Mouse (Mus musculus) C2C12 (cell line): ENCODE measurements around the gene Triap1. TPM values are rescaled to one million over a fixed set of nuclear protein-coding genes. Genes with fewer than 3 reads are reported as not detected.
"Not testable (repeated sequence)": the region's sequence is repeated elsewhere in the genome, so short reads cannot be mapped to it uniquely, and the experiment has no call there.

Source experiments
- H3K27me3 ChIP-seq: one replicate; pipeline ENCODE4 v1.6.1; 2011; ENCODE audit not compliant: control insufficient read depth, insufficient read depth, insufficient read length
- H3K36me3 ChIP-seq: one replicate; pipeline ENCODE4 v1.6.1; 2011; ENCODE audit not compliant: control insufficient read depth, insufficient read depth
- H3K4me3 ChIP-seq: one replicate; pipeline ENCODE4 v1.5.1; 2011; ENCODE audit warnings: mild to moderate bottlenecking, control low read depth; ENCODE audit not compliant: poor library complexity, insufficient read depth, severe bottlenecking
- H3K79me2 ChIP-seq: one replicate; pipeline ENCODE4 v1.6.1; 2011; ENCODE audit not compliant: control insufficient read depth, insufficient read depth
- H3K79me3 ChIP-seq: one replicate; pipeline ENCODE4 v1.6.1; 2011; ENCODE audit warnings: low read depth, control low read depth
- H3ac ChIP-seq: one replicate; pipeline ENCODE3; 2011; ENCODE audit warnings: low read depth; ENCODE audit not compliant: control insufficient read depth, insufficient read length
- CEBPB ChIP-seq: IDR thresholded peaks from one replicate; pipeline ENCODE4 v1.6.1; 2011; ENCODE audit warnings: low read depth, mild to moderate bottlenecking, control low read depth, moderate library complexity
- CTCF ChIP-seq: IDR thresholded peaks from one replicate; pipeline ENCODE4 v1.5.1; 2011; ENCODE audit not compliant: control insufficient read depth, insufficient read depth, insufficient read length
- FOSL1 ChIP-seq: IDR thresholded peaks from one replicate; pipeline ENCODE4 v1.8.0; 2011; ENCODE audit warnings: mild to moderate bottlenecking, low read length; ENCODE audit not compliant: poor library complexity, insufficient read depth, severe bottlenecking
- MAX ChIP-seq: IDR thresholded peaks from one replicate; pipeline ENCODE4 v1.6.1; 2011; ENCODE audit warnings: mild to moderate bottlenecking, control low read depth
- MYOD1 ChIP-seq: IDR thresholded peaks from one replicate; pipeline ENCODE4 v1.6.1; 2011; ENCODE audit warnings: low read depth; ENCODE audit not compliant: control insufficient read depth, insufficient read length
- MYOG ChIP-seq: IDR thresholded peaks from one replicate; pipeline ENCODE4 v1.6.1; 2011; ENCODE audit not compliant: control insufficient read depth, insufficient read length; ENCODE audit errors: extremely low read depth
- USF1 ChIP-seq: IDR thresholded peaks from one replicate; pipeline ENCODE4 v1.6.1; 2011; ENCODE audit warnings: low read depth, mild to moderate bottlenecking, control low read depth, moderate library complexity
- polyA plus RNA-seq: library from polyadenylated mRNA; unstranded; fragments of >200 nt; fragmentation: generic; extraction: Trizol; gene quantifications from one replicate; pipeline ENCODE4 v1.2.1, GENCODE M21; 2012; ENCODE audit warnings: missing spikeins

Triap1 gene
- polyA plus RNA-seq, 1 experiment = 36.8 TPM

- peaks cover 21% of the 10 kb centered on the region for H3K79me3 ChIP-seq
- H3K79me2 ChIP-seq = peaks cover 31% of the 10 kb centered on the region
- H3K4me3 ChIP-seq = peak overlapping the region; percentile 34
- H3K36me3 ChIP-seq = peaks cover 29% of the 10 kb centered on the region
- TF ChIP-seq MYOD1 (no peak), MAX (no peak), CTCF (no peak), FOSL1 (no peak), USF1 (no peak), CEBPB (no peak)
- H3K27me3 ChIP-seq = no peaks in the 10 kb centered on the region
- peak overlapping the region; percentile 56 for H3ac ChIP-seq
Measured at GRCm38 (mm10) chr5:115301615-115302014, 39.4 kb upstream of the Triap1 start.

- H3K27me3 ChIP-seq, H3ac ChIP-seq, H3K4me3 ChIP-seq: not testable (repeated sequence)
- peaks cover 31% of the 10 kb centered on the region for H3K79me2 ChIP-seq
- peaks cover 21% of the 10 kb centered on the region for H3K79me3 ChIP-seq
- peaks cover 24% of the 10 kb centered on the region for H3K36me3 ChIP-seq
Measured at GRCm38 (mm10) chr5:115302190-115302589, 38.8 kb upstream of the Triap1 start.

GRCm38 (mm10) chr5:115312354-115312753 lies 28.7 kb upstream of the Triap1 start:
- Histone ChIP-seq H3K27me3 (peaks cover 6% of the 10 kb centered on the region), H3K79me2 (no peaks in the 10 kb centered on the region), H3ac (no peak overlapping the region), H3K36me3 (no peaks in the 10 kb centered on the region), H3K4me3 (no peak overlapping the region), H3K79me3 (no peaks in the 10 kb centered on the region)
- TF ChIP-seq CTCF (no peak), MYOG (no peak), MAX (no peak), MYOD1 (no peak)

GRCm38 (mm10) chr5:115312816-115313667 lies 28.0 kb upstream of the Triap1 start:
- Histone ChIP-seq H3ac (no peak overlapping the region), H3K4me3 (no peak overlapping the region), H3K36me3 (no peaks in the 10 kb centered on the region), H3K79me2 (no peaks in the 10 kb centered on the region), H3K79me3 (no peaks in the 10 kb centered on the region), H3K27me3 (peaks cover 6% of the 10 kb centered on the region)
- no peak for TF ChIP-seq USF1
- no peak for TF ChIP-seq FOSL1
- no peak for TF ChIP-seq MYOD1
- no peak for TF ChIP-seq MYOG
- TF ChIP-seq CEBPB = no peak
- no peak for TF ChIP-seq MAX

GRCm38 (mm10) chr5:115313668-115313943 lies 27.4 kb upstream of the Triap1 start:
- Histone ChIP-seq H3K79me2 (no peaks in the 10 kb centered on the region), H3K27me3 (peaks cover 3% of the 10 kb centered on the region), H3K36me3 (no peaks in the 10 kb centered on the region), H3K4me3 (no peak overlapping the region), H3K79me3 (no peaks in the 10 kb centered on the region), H3ac (no peak overlapping the region)
- TF ChIP-seq CTCF = no peak
- no peak for TF ChIP-seq MAX
- no peak for TF ChIP-seq MYOG
- TF ChIP-seq CEBPB = no peak

GRCm38 (mm10) chr5:115316968-115317644 lies 23.9 kb upstream of the Triap1 start:
- no peak for TF ChIP-seq CEBPB
- TF ChIP-seq MAX = no peak
- no peak for TF ChIP-seq CTCF
- TF ChIP-seq MYOD1 = no peak
- no peak for TF ChIP-seq FOSL1
- TF ChIP-seq MYOG = no peak
- TF ChIP-seq USF1 = no peak
- H3K79me2 ChIP-seq = no peaks in the 10 kb centered on the region
- no peaks in the 10 kb centered on the region for H3K36me3 ChIP-seq
- no peaks in the 10 kb centered on the region for H3K79me3 ChIP-seq
- no peak overlapping the region for H3K4me3 ChIP-seq
- no peaks in the 10 kb centered on the region for H3K27me3 ChIP-seq
- no peak overlapping the region for H3ac ChIP-seq
